Mouse (Mus musculus): ENCODE measurements around the gene Polg. TPM values are rescaled to one million over a fixed set of nuclear protein-coding genes. Genes with fewer than 3 reads are reported as not detected.

Polg gene
- polyA plus RNA-seq, 1 experiment from 2014 or later, result 44.8 TPM

Small RNAs within 50 kb of the gene (microRNA-seq; reads per million reads assigned to microRNA genes)
- gene Mir9-3, result 6.8 reads per million, percentile 36 among the genes with 10 or more reads in this experiment

Other genes starting within 250 kb of the Polg start
- gene Abhd2, start 193.2 kb downstream of the Polg start, polyA plus RNA-seq (2014; fragmentation: Nextera tagmentation; extraction: Ambion mirVana), result 14.6 and 15.2 TPM in 2 replicates
- 0.28 and 0.48 TPM in 2 replicates for gene Rlbp1, start 79.3 kb downstream of the Polg start, polyA plus RNA-seq (2014; fragmentation: Nextera tagmentation; extraction: Ambion mirVana)
- 11.7 and 13.0 TPM in 2 replicates for gene Fanci, start 74.4 kb downstream of the Polg start, polyA plus RNA-seq (2014; fragmentation: Nextera tagmentation; extraction: Ambion mirVana)
- gene Rhcg, start 151.3 kb upstream of the Polg start, polyA plus RNA-seq (2014; fragmentation: Nextera tagmentation; extraction: Ambion mirVana), result 0.08 TPM in 1 of 2 replicates, not detected in the other
- 11.0 and 11.2 TPM in 2 replicates for gene Ticrr, start 193.8 kb upstream of the Polg start, polyA plus RNA-seq (2014; fragmentation: Nextera tagmentation; extraction: Ambion mirVana)
- 3.8 and 4.1 TPM in 2 replicates for gene Kif7, start 249.4 kb upstream of the Polg start, polyA plus RNA-seq (2014; fragmentation: Nextera tagmentation; extraction: Ambion mirVana)